Mouse (Mus musculus) midbrain, embryonic 14.5 days (tissue): ENCODE measurements at regions not wholly inside any gene's neighbourhood (a gene's known extent, or its start where the extent isn't known, plus 50 kb on each side); places are given as distances from the start of the nearest gene placed in this dataset.
A peak's percentile ranks its signal among the peaks of the same experiment; 100 is the strongest.

Experiments used
- ATAC-seq: fragments of 200-750 bp; cut with Nextera tagmentation; 2 replicates; pipeline ENCODE4 v1.8.0; 2017; ENCODE audit warnings: moderate number of reproducible peaks, moderate library complexity; ENCODE audit not compliant: low FRiP score, low TSS enrichment
- DNase-seq: peaks from one replicate; pipeline ENCODE4 v3.0.0-alpha.2; 2015
- H3K27ac ChIP-seq: fragments of 300-500 bp; sonication (generic); replicated peaks from 2 replicates; pipeline ENCODE4 v1.5.1; 2014; ENCODE audit warnings: mild to moderate bottlenecking, low read depth, low read length, moderate library complexity
- H3K27me3 ChIP-seq: fragments of 300-500 bp; sonication (generic); 2 replicates; pipeline ENCODE4 v1.6.1; 2014; ENCODE audit warnings: low read length, control low read depth, mixed read lengths; ENCODE audit not compliant: control insufficient read depth, insufficient read depth
- H3K36me3 ChIP-seq: fragments of 300-500 bp; sonication (generic); 2 replicates; pipeline ENCODE4 v1.6.1; 2014; ENCODE audit warnings: low read length, control low read depth; ENCODE audit not compliant: control insufficient read depth, insufficient read depth
- H3K4me1 ChIP-seq: fragments of 300-500 bp; sonication (generic); 2 replicates; pipeline ENCODE4 v1.6.1; 2014; ENCODE audit warnings: mild to moderate bottlenecking, antibody characterized with exemption, low read length, control low read depth; ENCODE audit not compliant: control insufficient read depth, insufficient read depth
- H3K4me2 ChIP-seq: fragments of 300-500 bp; sonication (generic); 2 replicates; pipeline ENCODE4 v1.6.1; 2014; ENCODE audit warnings: mild to moderate bottlenecking, low read length, moderate library complexity
- H3K4me3 ChIP-seq: fragments of 300-500 bp; sonication (generic); replicated peaks from 2 replicates; pipeline ENCODE4 v1.5.1; 2014; ENCODE audit warnings: low read depth, low read length
- H3K9ac ChIP-seq: fragments of 300-500 bp; sonication (generic); replicated peaks from 2 replicates; pipeline ENCODE4 v1.6.1; 2014; ENCODE audit warnings: mild to moderate bottlenecking, low read length, moderate library complexity
- H3K9me3 ChIP-seq: fragments of 300-500 bp; sonication (generic); 2 replicates; pipeline ENCODE4 v1.6.1; 2016; ENCODE audit warnings: low read length, control low read depth, mixed read lengths; ENCODE audit not compliant: control insufficient read depth
- WGBS: fragments of 180-500 bp; shearing (Covaris S2); extraction: QIAGEN DNeasy Blood & Tissue Kit; methylation state at CpG from one replicate; pipeline ENCODE4 v1.1.7; 2014; 5-methylcytosine and 5-hydroxymethylcytosine counted together

- no peak overlapping the region for H3K27ac ChIP-seq
- H3K27me3 ChIP-seq, result no peaks in the 10 kb centered on the region
- H3K36me3 ChIP-seq, result no peaks in the 10 kb centered on the region
- no peaks in the 10 kb centered on the region for H3K9me3 ChIP-seq
- peak; percentile 77 for DNase-seq
- H3K4me3 ChIP-seq, result no peak overlapping the region
- ATAC-seq, result no peak
- no peak overlapping the region for H3K4me2 ChIP-seq
- H3K4me1 ChIP-seq, result no peaks in the 10 kb centered on the region
- 32% methylated on average over 5 of the region's 5 CpGs for WGBS
- H3K9ac ChIP-seq, result no peak overlapping the region
Measured at GRCm38 (mm10) chr6:133904501-133904900, 50.9 kb upstream of the Kap start.

GRCm38 (mm10) chr6:133934667-133935066 lies 81.1 kb upstream of the Kap start:
- H3K27me3 ChIP-seq, result no peaks in the 10 kb centered on the region
- no peaks in the 10 kb centered on the region for H3K36me3 ChIP-seq
- no peak for ATAC-seq
- no peak for DNase-seq
- no peak overlapping the region for H3K4me3 ChIP-seq
- H3K4me1 ChIP-seq, result no peaks in the 10 kb centered on the region
- H3K9me3 ChIP-seq, result no peaks in the 10 kb centered on the region
- H3K9ac ChIP-seq, result no peak overlapping the region
- 92% methylated on average over 7 of the region's 7 CpGs for WGBS
- H3K27ac ChIP-seq, result no peak overlapping the region
- H3K4me2 ChIP-seq, result no peak overlapping the region

- WGBS, result 96% methylated on average over 2 of the region's 2 CpGs
- DNase-seq, result no peak
- Histone ChIP-seq H3K4me3 (no peak overlapping the region), H3K27ac (no peak overlapping the region), H3K9me3 (no peaks in the 10 kb centered on the region), H3K4me2 (no peak overlapping the region), H3K36me3 (no peaks in the 10 kb centered on the region), H3K9ac (no peak overlapping the region), H3K4me1 (no peaks in the 10 kb centered on the region), H3K27me3 (no peaks in the 10 kb centered on the region)
- no peak for ATAC-seq
Measured at GRCm38 (mm10) chr6:133935671-133936070, 82.1 kb upstream of the Kap start.

GRCm38 (mm10) chr6:133959902-133960634 lies 75.4 kb upstream of the Etv6 start:
- Histone ChIP-seq H3K36me3 (no peaks in the 10 kb centered on the region), H3K4me1 (no peaks in the 10 kb centered on the region), H3K9me3 (no peaks in the 10 kb centered on the region), H3K9ac (no peak overlapping the region), H3K27ac (no peak overlapping the region), H3K4me3 (no peak overlapping the region), H3K4me2 (no peak overlapping the region), H3K27me3 (no peaks in the 10 kb centered on the region)
- ATAC-seq (no peak), DNase-seq (no peak)
- 85% methylated on average over 11 of the region's 11 CpGs for WGBS

- ATAC-seq, result peak; percentile 67; the same call in 1 of the 2 replicates
- 26% methylated on average over 7 of the region's 7 CpGs for WGBS
- Histone ChIP-seq H3K4me3 (no peak overlapping the region), H3K4me2 (no peak overlapping the region), H3K9ac (no peak overlapping the region), H3K9me3 (no peaks in the 10 kb centered on the region), H3K36me3 (no peaks in the 10 kb centered on the region), H3K27ac (no peak overlapping the region), H3K27me3 (no peaks in the 10 kb centered on the region), H3K4me1 (no peaks in the 10 kb centered on the region)
- DNase-seq, result peak; percentile 91
Measured at GRCm38 (mm10) chr6:133960713-133961112, 74.8 kb upstream of the Etv6 start.

GRCm38 (mm10) chr6:133962641-133963040 lies 72.9 kb upstream of the Etv6 start:
- H3K36me3 ChIP-seq, result no peaks in the 10 kb centered on the region
- H3K27ac ChIP-seq, result no peak overlapping the region
- DNase-seq, result no peak
- ATAC-seq, result no peak
- no peaks in the 10 kb centered on the region for H3K27me3 ChIP-seq
- H3K9me3 ChIP-seq, result no peaks in the 10 kb centered on the region
- H3K4me2 ChIP-seq, result no peak overlapping the region
- H3K9ac ChIP-seq, result no peak overlapping the region
- WGBS, result 87% methylated on average over 5 of the region's 5 CpGs
- H3K4me1 ChIP-seq, result no peaks in the 10 kb centered on the region
- no peak overlapping the region for H3K4me3 ChIP-seq

- ATAC-seq (no peak), DNase-seq (no peak)
- Histone ChIP-seq H3K36me3 (no peaks in the 10 kb centered on the region), H3K9me3 (no peaks in the 10 kb centered on the region), H3K9ac (no peak overlapping the region), H3K4me3 (no peak overlapping the region), H3K4me1 (no peaks in the 10 kb centered on the region), H3K4me2 (no peak overlapping the region), H3K27ac (no peak overlapping the region), H3K27me3 (no peaks in the 10 kb centered on the region)
- WGBS, result 78% methylated on average over 6 of the region's 6 CpGs
Measured at GRCm38 (mm10) chr6:133963264-133963663, 72.2 kb upstream of the Etv6 start.

- H3K4me3 ChIP-seq, result no peak overlapping the region
- no peak overlapping the region for H3K9ac ChIP-seq
- no peaks in the 10 kb centered on the region for H3K36me3 ChIP-seq
- WGBS, result 94% methylated on average over 3 of the region's 3 CpGs
- DNase-seq (no peak), ATAC-seq (no peak)
- no peaks in the 10 kb centered on the region for H3K27me3 ChIP-seq
- no peaks in the 10 kb centered on the region for H3K4me1 ChIP-seq
- no peaks in the 10 kb centered on the region for H3K9me3 ChIP-seq
- H3K4me2 ChIP-seq, result no peak overlapping the region
- H3K27ac ChIP-seq, result no peak overlapping the region
Measured at GRCm38 (mm10) chr6:133967286-133967685, 68.2 kb upstream of the Etv6 start.

- H3K36me3 ChIP-seq, result no peaks in the 10 kb centered on the region
- no peak overlapping the region for H3K9ac ChIP-seq
- H3K27me3 ChIP-seq, result no peaks in the 10 kb centered on the region
- no peak overlapping the region for H3K27ac ChIP-seq
- H3K4me2 ChIP-seq, result no peak overlapping the region
- 71% methylated on average over 6 of the region's 6 CpGs for WGBS
- ATAC-seq, result no peak
- no peaks in the 10 kb centered on the region for H3K9me3 ChIP-seq
- DNase-seq, result no peak
- H3K4me3 ChIP-seq, result no peak overlapping the region
- H3K4me1 ChIP-seq, result no peaks in the 10 kb centered on the region
Measured at GRCm38 (mm10) chr6:133972054-133972705, 63.3 kb upstream of the Etv6 start.
